Mouse (Mus musculus): Measurements from ENCODE around the gene Ddo.

Gene Ddo

DNA sequence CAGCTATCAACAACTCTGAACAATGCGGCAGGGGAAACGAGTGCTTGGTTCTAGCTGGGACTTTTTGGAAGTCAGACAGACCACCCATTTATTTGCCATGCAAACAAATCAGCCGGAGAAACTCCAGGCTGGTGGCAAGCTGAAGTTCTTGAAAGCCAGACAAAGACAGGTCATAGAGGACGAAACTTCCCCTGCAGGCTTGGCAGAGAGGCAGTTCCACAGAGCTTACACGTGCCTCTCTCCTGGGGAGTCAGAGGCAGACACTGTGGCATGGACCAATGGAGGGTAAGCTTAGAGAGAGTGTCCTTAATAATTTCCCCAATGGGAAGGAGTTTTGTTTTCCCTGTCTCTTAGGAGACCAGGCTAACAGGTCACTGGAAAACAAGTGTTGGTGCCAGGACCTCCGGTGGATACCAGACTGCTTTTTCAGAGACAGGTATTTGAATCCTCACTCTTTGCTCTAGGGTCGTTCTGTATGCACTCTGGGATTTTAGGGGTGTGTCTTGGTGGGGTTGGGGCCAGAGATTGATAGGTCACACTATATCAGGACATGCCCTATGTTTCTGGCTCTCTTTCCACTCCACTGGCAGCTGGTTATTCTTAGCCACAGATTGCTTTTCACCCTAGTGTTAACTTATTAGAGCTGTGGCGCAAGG is at the start of gene Ddo:
TSS of gene Ddo (plus strand) at position 356 of the 656 bp plus-strand sequence.
- DNase-seq: no peak

DNA sequence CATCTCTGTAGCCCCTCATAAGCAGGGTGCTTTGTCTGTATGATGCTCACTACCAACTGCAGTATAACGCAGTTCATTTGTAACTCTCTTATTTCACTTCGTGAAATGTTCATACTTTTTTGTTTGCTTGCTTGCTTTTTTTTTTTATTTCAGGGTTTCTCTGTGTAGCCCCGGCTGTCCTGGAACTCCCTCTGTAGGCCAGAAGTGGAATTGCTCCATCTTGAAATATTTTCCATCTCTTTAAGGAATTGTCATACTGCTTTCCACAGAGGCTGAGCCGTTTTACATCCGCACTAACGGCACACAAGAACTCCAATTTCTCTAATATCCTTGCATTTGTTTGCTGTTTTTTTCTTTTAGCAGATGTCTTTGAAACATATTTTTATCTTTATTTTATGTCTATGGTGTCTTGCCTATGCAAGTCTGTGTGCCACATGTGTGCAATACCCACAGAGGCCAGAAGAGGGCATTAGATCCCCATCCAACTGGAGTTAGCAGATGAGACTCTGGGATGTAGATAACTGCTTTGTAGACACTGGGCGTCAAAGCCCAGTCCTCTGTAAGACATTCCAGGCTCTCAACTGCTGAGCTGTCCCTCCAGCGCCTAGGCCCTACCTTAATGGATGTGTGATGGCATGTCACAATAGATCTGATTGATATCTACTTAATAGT is 46.1 kb upstream of the Ddo start:
- peak; percentile 30 for DNase-seq

DNA sequence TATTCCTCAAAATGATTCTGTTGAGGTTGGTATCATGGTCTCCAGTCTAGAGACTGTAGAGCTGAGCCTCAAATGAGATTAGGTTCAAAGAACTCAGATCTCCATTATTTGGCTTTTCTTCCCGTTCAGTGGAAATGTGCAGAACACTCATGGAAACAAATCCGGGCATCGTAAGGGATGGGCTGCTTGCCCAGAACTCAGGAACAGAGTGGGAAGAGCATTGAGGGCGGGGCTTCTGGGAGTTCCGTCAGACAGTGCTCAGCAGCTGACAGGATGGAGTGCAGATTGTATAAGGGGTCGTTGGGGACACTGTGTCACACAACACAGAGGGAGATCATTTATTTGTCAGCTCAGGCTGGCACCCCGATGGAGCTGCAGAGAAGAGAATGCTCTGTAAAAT is 37.6 kb upstream of the Ddo start:
- no peak for DNase-seq

DNA sequence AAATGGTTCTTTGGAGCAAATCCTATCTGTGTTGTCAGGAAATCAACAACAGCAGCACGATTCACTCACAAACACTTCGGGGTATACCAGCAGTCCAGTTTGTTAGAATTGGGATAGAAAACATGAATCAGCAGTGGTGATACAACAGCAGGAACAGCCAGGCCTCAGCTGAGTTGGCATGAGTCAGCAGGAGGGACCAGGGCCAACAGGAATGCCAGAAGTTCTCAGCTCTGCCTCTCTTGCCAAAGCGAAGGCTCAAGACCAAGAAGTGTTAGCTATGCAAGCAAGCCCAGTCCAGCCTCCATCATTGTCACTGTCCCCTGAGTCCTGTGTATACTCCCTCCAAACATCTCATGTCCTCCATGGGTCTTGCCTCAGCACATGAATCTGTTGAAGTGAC is 32.6 kb upstream of the Ddo start:
- DNase-seq: no peak

DNA sequence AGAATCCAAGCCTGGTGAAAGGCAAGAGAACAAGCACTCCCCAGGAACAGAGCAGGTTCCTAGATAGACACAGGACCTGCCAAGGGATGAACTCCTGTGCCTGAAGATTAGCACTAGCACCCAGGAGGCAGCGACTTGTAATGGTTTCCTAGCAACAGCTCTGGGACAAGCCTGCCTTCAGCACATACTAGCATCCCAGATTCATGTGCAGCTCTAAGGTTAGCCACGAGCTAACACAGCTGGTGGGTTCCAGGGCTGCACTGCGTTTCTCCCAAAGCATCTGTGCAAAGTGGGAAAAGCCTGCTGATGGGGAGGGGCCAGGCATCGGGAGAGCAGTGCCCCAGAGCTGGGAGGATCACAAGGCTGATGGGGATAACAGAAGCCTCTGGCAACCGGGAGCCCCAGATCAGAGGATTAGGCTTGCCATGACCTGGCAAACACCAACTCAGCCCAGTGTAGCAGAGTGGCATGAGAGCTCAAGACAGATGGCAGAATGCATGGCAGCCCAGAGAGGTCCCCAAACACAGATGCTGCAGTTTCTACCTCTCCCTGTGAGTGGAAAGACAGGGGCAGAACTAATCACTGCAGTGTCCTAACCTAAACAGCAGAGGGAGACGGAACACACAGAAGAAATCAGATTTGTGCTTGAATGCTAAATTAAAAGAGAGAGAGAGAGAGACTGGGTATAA is 25.0 kb upstream of the Ddo start:
- DNase-seq: no peak

DNA sequence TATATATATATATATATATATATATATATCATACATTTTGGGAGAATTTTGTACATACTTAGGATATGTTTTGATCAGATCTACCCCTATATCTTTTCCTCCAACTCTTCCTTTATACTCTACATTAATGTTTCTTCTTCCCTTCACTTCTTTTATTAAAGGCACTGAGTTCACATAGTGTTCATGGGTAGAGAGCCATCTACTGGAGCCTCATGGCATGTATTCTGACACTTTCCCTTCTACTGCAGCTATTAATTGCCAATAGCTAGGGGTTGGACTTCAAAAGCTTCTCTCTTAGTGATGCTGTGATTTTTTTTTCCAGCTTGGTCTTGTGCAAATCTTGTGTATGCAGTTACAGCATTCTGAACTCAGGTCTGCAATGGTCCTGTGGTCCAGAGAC is 11.8 kb upstream of the Ddo start:
- no peak for DNase-seq

DNA sequence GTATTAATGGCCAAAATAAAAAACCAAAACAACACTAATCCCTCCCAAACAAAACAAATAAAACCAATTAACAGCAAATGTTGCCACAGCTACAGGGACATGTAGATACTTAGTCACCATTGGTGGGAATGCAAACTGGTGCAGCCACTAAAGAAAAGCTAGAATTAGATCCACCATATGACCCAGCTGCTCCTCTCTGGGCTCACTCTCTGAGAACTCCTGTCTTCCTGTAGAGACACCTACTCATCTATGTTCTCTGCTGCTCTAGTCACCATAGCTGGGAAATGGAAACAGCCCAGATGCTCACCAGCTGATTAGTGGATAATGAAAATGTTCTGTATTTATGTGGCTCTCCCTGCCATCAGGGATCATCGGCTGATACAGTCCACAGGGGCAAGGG is 10.1 kb upstream of the Ddo start:
- no peak for DNase-seq

DNA sequence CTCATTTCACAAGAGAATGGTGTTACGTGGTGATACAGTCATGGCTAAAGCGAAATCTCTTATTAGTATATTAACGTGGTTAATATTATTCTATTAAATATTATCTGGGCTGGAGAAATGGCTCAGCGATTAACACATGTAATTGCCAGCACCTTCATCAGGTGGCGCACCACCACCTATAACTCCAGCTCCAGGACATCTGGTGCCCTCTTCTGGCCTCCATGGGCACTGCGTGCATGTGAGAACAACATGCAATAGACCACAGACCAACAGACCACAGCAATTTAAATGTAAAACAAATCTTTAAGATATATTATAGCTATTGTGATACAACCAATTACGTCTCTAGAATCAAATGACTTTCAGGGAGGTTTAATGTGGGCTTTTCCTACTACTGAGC is 671 bp upstream of the Ddo start:
- DNase-seq: peak; percentile 74

DNA sequence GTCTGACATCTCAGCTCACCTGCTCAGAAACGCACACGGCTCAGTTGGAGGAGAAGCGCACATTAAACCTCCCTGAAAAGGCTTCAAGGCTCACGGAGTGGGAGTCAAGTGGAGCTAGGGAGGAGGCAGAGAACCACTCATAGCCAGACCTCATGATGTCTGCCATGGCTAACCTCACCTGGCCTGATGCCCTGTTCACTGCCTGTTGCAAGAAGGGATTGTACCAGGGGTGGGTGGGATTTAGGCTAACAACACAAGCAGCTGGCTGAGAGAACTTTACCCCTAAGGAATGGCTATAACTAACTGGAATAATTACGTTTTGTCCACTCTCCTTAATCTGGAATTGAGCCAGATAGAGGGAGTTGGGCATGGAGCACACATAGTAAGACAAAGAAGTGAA is 646 bp downstream of the Ddo start:
- DNase-seq: no peak

DNA sequence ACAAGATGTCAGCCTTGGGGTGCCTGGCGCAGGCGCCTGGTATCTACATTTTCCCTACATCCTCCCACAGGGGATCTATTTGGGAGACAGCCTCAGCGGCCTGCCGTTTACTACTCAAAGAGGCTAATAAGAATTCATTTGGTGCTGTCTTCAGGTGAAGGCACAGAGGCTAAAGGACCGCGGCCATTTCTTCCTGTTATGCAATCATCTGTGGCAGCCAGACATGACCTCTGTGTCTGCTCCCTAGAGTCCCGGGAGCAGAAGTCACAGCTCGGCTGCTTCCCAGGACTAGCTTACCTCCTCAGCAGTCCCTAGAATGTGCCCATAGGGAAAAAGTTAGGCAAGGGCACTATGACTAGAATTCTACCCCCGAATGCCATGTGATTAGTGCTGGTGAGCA is 1.1 kb downstream of the Ddo start:
- no peak for DNase-seq

DNA sequence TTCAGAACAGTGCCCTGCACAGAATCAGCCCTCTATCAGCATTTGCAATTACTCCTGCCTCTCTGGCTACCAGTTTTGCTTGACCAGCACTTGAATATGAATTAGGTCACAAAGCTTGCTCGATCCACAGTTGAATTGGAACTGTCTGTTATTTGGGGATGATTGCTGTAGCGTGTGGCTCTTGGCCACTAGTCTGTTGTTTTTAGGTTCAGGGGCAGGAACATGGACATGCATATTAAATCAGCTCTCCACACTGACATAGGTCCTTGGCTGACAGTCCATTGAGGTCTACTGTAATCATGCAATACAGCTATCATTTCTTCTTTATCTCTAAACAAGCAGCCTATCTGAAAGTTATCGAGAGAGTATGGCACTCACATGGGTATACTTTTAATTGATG is 2.3 kb downstream of the Ddo start:
- no peak for DNase-seq

DNA sequence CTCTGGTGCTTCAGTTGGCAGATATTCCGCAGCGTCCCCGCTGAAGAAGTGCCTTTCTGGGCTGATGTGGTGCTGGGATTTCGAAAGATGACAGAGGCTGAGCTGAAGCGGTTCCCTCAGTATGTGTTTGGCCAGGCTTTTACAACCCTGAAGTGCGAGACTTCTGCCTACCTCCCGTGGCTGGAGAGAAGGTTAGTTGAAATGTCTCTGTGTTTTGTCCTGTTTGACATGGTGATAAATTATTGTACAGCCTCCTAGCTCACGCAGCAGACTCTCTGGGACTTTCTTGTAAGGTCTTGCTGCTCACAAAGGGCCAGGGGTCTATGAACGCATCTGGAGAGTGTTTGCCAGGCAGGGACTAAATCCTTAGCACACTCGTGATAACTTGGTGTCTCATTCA is 7.5 kb downstream of the Ddo start:
- no peak for DNase-seq

DNA sequence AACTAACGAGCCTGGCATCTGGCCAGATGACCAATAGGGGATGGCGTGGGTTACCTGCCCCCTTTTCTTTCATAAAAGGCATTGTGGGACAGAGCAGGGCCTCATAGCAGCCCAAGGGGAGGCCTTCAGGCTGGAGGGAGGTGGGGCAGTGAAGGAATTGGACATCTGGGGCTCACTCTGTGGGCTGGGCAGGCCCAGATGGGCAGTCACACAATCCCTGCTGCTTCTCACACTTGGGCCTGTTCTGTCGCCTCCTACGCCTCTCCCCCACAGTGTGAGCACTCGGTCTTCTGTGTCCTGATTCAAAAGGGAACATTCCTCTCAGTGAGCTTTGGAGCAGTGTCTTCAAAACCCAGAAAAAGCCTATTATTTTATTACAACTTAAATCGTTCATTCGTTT is 8.5 kb downstream of the Ddo start:
- DNase-seq: no peak

DNA sequence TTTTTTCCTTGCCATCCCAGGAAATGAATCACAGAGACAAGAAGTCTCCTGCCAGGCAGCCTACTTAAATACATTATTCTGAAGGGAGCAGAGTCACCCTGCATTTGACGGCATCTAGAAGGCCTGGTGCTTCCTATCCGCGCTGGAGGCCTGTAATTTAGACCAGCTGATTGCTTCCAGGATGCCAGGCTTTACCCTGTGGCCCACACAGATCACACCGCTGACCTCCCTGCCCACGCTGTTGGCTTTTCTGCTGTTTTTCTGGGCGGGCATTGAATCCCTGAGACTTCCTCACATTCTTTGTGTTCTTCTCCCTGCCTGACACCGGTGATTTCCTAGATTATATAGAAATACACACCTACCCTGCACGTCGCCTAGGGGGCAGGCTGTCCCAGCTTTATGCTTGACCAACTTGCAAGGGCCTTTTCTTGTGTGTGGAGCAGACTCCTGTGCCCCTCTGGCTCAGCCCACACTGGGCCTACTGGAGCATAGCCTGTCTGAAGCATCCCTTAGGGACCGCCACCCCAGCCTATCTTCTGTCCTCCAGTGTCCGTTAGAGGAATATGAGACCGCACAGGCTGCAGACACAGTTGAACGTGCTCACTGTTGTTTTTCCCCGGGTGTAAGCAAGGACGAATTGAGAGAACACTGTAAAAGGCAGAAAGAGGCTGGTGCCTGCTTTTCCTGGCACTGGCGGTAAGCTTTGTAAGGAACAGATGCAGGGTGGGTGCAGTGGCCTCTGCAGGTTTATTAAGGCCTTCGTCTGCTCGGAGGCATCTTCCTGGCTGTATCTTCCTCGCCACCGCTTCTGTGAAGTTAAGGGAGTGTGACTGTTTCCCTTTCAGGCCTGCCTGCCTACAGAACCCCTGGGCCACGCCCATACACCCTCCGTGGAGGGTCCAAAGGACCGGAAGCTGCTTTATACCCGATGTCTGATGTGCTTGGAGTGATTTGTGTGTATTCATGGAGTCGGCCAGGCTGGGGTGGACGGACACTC is 9.3 kb downstream of the Ddo start:
- no peak for DNase-seq

DNA sequence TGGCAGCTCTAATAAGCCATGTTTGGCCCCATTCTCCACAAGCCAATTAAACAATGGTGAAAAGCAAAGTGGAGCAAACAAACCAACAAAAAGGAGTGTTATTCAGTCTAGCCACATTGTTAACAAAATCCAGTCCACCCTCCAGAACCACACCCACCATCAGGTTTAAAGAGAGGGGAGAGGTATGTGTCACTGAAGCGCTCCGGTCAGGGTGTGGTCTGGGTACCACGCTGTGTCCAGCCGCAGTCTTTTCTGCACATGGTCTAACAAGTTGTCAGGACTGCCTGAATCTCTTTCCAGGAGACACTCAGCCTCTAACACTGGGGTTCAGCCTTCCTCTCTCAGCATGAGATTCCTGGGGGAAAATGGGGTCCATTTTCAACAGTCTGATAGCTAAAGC is 10.6 kb downstream of the Ddo start:
- DNase-seq: no peak

DNA sequence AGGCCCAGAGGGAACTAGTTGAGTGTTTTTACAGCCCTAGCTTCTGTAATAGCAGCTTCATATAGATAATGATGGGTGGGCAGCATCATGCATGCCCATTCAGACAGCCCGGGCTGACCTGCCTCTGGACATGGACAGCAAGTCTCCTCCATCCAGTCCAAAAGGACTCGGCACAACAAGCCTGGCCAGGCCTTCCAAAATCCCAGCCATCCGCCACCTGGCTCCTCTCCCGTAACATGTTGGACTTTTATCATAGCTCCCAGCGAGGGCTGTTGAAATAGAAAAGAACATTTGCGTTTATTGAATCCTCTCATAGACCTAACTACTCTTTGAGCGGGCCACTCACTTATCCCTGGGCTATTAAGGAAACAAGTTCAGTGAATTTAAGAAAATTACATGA is 12.1 kb downstream of the Ddo start:
- no peak for DNase-seq

DNA sequence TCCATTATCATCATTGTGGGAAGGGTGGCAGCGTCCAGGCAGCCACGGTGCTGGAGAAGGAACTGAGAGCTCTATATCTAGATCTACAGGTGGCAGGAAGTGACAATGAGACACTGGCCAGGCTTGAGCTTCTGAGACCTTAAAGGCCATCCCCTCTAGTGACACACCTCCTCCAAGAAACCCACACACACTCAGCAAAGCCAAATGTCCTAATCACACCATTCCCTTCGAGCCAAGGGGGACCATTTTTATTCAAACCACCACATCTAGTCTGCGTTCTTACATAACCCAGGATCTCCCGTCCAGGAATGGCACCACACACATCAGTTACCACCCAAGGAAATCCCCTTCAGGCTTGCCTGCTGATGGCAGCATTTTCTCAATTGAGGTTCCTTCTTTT is 13.3 kb downstream of the Ddo start:
- no peak for DNase-seq

DNA sequence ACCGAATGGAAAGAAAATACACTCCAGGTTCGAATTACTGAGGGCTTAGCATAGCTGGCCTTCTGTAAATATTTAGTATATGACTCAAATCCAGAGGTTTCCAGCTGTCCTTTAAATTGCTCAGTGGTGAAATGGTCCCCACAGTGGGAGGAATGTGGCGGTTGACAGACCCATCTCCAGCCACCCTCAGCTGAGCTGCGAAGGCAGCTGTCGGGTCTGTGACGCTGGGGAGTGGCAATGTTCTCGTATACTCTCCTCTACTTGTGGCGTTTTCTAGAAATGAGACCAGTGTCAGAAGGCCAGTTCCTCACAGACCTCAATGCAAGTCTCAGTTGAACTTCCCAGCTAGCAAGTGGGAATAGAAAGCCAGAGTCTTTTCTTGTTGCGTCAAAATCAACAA is 14.6 kb downstream of the Ddo start:
- no peak for DNase-seq

DNA sequence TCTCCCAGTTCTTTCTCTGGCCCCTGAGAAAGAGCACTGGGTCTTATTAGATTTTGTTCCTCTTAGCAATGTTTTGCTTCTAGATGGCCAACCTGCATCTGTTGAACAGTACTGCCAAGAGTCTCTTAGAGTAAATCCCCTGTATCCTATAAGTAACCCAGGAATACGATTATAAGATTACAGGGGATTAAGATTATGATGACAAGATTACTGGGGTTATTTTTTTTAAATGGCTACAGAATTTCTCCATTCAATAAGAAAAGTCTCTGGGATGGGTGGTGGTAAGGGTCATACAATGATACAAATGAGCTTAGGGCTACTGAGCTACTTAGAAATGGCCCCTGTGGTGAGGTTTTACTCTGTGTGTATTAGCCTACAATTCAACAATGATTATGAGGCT is 15.5 kb downstream of the Ddo start:
- DNase-seq: no peak

DNA sequence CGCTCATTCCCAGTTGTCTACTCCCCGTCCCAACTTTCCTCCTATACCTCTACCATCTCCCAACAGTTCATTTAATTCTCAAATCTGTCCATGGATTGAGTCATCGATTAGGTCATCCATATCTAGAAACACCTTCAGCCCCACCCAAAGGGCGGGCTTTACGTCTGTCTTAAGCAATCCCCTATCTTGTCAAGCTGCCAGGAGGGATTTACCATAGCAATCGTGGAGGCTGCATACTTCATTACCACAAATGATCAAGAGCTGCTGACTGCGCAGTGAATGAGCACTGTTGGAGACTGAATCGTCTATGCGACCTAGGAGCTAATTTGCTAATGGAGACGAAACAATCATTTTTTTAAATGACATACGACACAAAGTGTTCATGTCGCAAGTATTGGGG is 19.0 kb downstream of the Ddo start:
- no peak for DNase-seq

DNA sequence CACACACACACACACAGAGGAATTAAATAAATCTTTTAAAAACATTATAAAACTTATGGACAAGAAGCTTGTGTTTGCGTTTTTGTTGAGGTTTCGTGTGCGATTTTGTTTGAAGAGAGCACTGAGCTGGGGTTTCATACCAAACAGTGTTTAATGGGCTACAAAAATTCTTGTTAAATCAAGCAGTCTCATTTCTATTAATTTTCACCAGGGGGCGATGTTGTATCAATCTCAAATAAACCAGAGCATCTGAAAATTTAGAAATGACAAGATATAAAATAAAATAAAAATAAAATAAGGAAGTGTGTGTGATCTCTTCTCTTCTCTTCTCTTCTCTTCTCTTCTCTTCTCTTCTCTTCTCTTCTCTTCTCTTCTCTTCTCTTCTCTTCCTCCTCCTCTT is 19.8 kb downstream of the Ddo start:
- no peak for DNase-seq

DNA sequence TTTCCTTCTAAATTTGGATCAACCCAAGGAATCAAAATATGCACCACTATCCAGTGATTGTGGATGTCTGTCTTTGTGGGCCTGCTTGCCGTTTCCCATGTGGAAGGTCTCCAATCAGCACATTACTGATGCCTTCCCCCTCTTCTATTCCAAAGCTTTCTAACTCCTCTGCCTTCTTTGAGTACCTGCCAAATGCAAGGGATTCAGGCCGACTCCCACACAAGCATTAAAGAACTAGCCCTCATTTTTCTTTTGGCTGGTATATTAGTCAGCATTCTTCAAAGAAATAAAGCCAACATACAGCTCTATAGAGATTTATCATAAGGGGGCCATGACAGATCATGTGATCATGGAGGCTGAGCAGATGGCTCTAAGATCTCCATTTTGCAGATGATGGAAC is 21.9 kb downstream of the Ddo start:
- DNase-seq: no peak

DNA sequence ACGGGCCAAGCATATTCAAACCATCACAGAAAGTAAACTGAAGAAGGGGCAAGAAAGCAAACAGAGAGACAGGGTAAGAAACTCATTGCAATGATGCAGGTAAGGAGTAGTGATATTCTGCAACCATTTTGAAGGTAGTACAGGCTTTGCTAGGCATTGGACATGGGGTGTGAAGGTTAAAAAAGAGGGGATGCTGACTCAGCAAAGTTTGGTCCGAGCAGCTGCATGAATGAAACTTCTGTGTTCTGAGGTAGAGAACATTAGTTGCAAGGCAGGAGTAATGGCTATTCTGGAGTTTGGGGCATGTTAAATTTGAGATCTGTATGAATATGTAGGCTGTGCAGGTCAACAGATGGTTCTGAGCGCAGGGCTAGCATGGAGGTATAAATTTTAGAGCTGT is 35.5 kb downstream of the Ddo start:
- DNase-seq: no peak

All from thymus, postnatal 14 days (tissue).